Mouse (Mus musculus) embryonic facial prominence, embryonic 14.5 days (tissue): ENCODE results near the gene Ide. TPM values are rescaled to one million over a fixed set of nuclear protein-coding genes. Genes with fewer than 3 reads are reported as not detected.

Source experiments
- ATAC-seq: fragments of 200-750 bp; cut with Nextera tagmentation; 2 replicates; pipeline ENCODE4 v1.8.0; 2017; ENCODE audit warnings: low read depth, moderate number of reproducible peaks, moderate TSS enrichment
- DNase-seq: peaks from one replicate; pipeline ENCODE4 v3.0.0-alpha.2; 2015; ENCODE audit warnings: low spot score
- H3K27ac ChIP-seq: fragments of 300-500 bp; sonication (generic); replicated peaks from 2 replicates; pipeline ENCODE4 v1.5.1; 2014; ENCODE audit warnings: low read depth, mild to moderate bottlenecking, low read length, moderate library complexity
- H3K27me3 ChIP-seq: fragments of 300-500 bp; sonication (generic); replicated peaks from 2 replicates; pipeline ENCODE4 v1.6.1; 2014; ENCODE audit warnings: low read length; ENCODE audit not compliant: control insufficient read depth, insufficient read depth
- H3K36me3 ChIP-seq: fragments of 300-500 bp; sonication (generic); 2 replicates; pipeline ENCODE4 v1.6.1; 2014; ENCODE audit warnings: low read length, mixed read lengths; ENCODE audit not compliant: control insufficient read depth, insufficient read depth
- H3K4me1 ChIP-seq: fragments of 300-500 bp; sonication (generic); 2 replicates; pipeline ENCODE4 v1.6.1; 2014; ENCODE audit warnings: antibody characterized with exemption, low read length; ENCODE audit not compliant: control insufficient read depth, insufficient read depth
- H3K4me2 ChIP-seq: fragments of 300-500 bp; sonication (generic); 2 replicates; pipeline ENCODE4 v1.6.1; 2014; ENCODE audit warnings: low read depth, mild to moderate bottlenecking, low read length, moderate library complexity, mixed read lengths
- H3K4me3 ChIP-seq: fragments of 300-500 bp; sonication (generic); 2 replicates; pipeline ENCODE4 v1.5.1; 2014; ENCODE audit warnings: low read depth, mild to moderate bottlenecking, low read length
- H3K9ac ChIP-seq: fragments of 300-500 bp; sonication (generic); 2 replicates; pipeline ENCODE4 v1.6.1; 2014; ENCODE audit warnings: low read depth, mild to moderate bottlenecking, low read length, moderate library complexity, mixed read lengths
- H3K9me3 ChIP-seq: fragments of 300-500 bp; sonication (generic); 2 replicates; pipeline ENCODE4 v1.6.1; 2016; ENCODE audit warnings: low read length; ENCODE audit not compliant: control insufficient read depth
- WGBS: fragments of 180-500 bp; shearing (Covaris S2); extraction: QIAGEN DNeasy Blood & Tissue Kit; methylation state at CpG from one replicate; pipeline ENCODE4 v1.1.7; 2014; 5-methylcytosine and 5-hydroxymethylcytosine counted together
- polyA plus RNA-seq: library from polyadenylated mRNA; unstranded; fragments of >200 nt; fragmentation: Nextera tagmentation; extraction: Ambion mirVana; gene quantifications from 2 replicates; pipeline ENCODE4 v1.2.1, GENCODE M21; 2014

Gene Ide
- polyA plus RNA-seq = 50.3 and 51.1 TPM in 2 replicates

DNA sequence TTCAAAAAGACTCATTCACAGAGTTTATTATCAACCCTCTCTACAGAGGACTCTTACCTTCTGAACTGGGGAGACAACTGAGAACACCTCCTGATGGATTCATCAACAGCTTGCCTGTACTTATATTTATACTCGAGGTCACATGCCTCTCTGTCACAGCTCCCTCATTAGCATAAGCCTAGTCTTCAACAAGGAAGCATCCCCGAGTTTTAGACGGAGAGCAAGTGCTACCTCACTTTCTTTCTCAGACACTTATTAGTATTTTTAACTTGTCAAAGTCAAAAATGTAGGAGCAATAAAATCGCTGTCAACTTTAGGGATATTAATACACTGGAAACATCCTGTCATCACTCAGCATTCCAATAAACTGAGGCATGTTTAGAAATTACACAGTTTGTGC is at the start of gene Ide:
TSS of gene Ide (minus strand) at position 101 of the 400 bp plus-strand sequence.
- WGBS = 65% methylated on average over 4 of the region's 4 CpGs
- H3K9ac ChIP-seq = no peak within 1 kb of the TSS
- H3K27me3 ChIP-seq = no peaks in the 10 kb centered on the region
- no peak within 1 kb of the TSS for H3K27ac ChIP-seq
- H3K4me3 ChIP-seq = no peak within 1 kb of the TSS
- DNase-seq = no peak
- no peaks in the 10 kb centered on the region for H3K4me1 ChIP-seq
- H3K4me2 ChIP-seq = no peak within 1 kb of the TSS
- no peaks in the 10 kb centered on the region for H3K36me3 ChIP-seq
- ATAC-seq = no peak
- no peaks in the 10 kb centered on the region for H3K9me3 ChIP-seq

GRCm38 (mm10) chr19:37386126-37386525 is 48.5 kb upstream of the Ide start:
- no peaks in the 10 kb centered on the region for H3K4me1 ChIP-seq
- 78% methylated on average over 3 of the region's 3 CpGs for WGBS
- H3K4me2 ChIP-seq = no peak overlapping the region
- no peak for DNase-seq
- H3K27me3 ChIP-seq = no peaks in the 10 kb centered on the region
- H3K27ac ChIP-seq = no peak overlapping the region
- H3K4me3 ChIP-seq = no peak overlapping the region
- no peak overlapping the region for H3K9ac ChIP-seq
- H3K36me3 ChIP-seq = peaks cover 59% of the 10 kb centered on the region
- no peak for ATAC-seq
- no peaks in the 10 kb centered on the region for H3K9me3 ChIP-seq

GRCm38 (mm10) chr19:37378816-37379215 is 41.2 kb upstream of the Ide start:
- Histone ChIP-seq H3K9me3 (no peaks in the 10 kb centered on the region), H3K4me3 (no peak overlapping the region), H3K4me2 (peak overlapping the region; percentile 64; the same call in 1 of the 2 replicates), H3K36me3 (no peaks in the 10 kb centered on the region), H3K27me3 (no peaks in the 10 kb centered on the region), H3K4me1 (peaks cover 10% of the 10 kb centered on the region; the same call in 1 of the 2 replicates), H3K27ac (no peak overlapping the region), H3K9ac (no peak overlapping the region)
- WGBS = 86% methylated on average over 6 of the region's 6 CpGs
- ATAC-seq = no peak
- DNase-seq = no peak

- 21% methylated on average over 8 of the region's 8 CpGs for WGBS
- H3K27ac ChIP-seq = no peak overlapping the region
- H3K4me1 ChIP-seq = peaks cover 10% of the 10 kb centered on the region; the same call in 1 of the 2 replicates
- no peaks in the 10 kb centered on the region for H3K36me3 ChIP-seq
- no peaks in the 10 kb centered on the region for H3K9me3 ChIP-seq
- H3K9ac ChIP-seq = peak overlapping the region; percentile 86
- DNase-seq (no peak), ATAC-seq (no peak)
- no peaks in the 10 kb centered on the region for H3K27me3 ChIP-seq
- H3K4me3 ChIP-seq = peak overlapping the region; percentile 94
- peak overlapping the region; percentile 64 for H3K4me2 ChIP-seq
Measured at GRCm38 (mm10) chr19:37377404-37377990, 39.8 kb upstream of the Ide start.

GRCm38 (mm10) chr19:37376841-37377240 is 39.2 kb upstream of the Ide start:
- Histone ChIP-seq H3K4me3 (peak overlapping the region; percentile 94), H3K36me3 (no peaks in the 10 kb centered on the region), H3K27ac (peak overlapping the region; percentile 98; the same call in 1 of the 2 replicates), H3K4me1 (peaks cover 10% of the 10 kb centered on the region; the same call in 1 of the 2 replicates), H3K9ac (peak overlapping the region; percentile 86), H3K4me2 (peak overlapping the region; percentile 64), H3K9me3 (no peaks in the 10 kb centered on the region), H3K27me3 (no peaks in the 10 kb centered on the region)
- WGBS = under 1% methylated on average over 11 of the region's 11 CpGs
- ATAC-seq = no peak
- no peak for DNase-seq

- H3K36me3 ChIP-seq = no peaks in the 10 kb centered on the region
- peak within 1 kb of the TSS; percentile 86 for H3K9ac ChIP-seq
- peak within 1 kb of the TSS; percentile 94 for H3K4me3 ChIP-seq
- peak within 1 kb of the TSS; percentile 98 for H3K27ac ChIP-seq
- ATAC-seq = peak; percentile 99
- H3K4me1 ChIP-seq = peaks cover 10% of the 10 kb centered on the region; the same call in 1 of the 2 replicates
- peak within 1 kb of the TSS; percentile 64 for H3K4me2 ChIP-seq
- no peaks in the 10 kb centered on the region for H3K27me3 ChIP-seq
- peak; percentile 98 for DNase-seq
- H3K9me3 ChIP-seq = no peaks in the 10 kb centered on the region
- WGBS = under 1% methylated on average over 68 of the region's 73 CpGs
Measured at GRCm38 (mm10) chr19:37375755-37376615, 38.3 kb upstream of the Ide start, which contains the start of gene Kif11. TSS of gene Kif11 (plus strand) at chr19:37376403.

DNA sequence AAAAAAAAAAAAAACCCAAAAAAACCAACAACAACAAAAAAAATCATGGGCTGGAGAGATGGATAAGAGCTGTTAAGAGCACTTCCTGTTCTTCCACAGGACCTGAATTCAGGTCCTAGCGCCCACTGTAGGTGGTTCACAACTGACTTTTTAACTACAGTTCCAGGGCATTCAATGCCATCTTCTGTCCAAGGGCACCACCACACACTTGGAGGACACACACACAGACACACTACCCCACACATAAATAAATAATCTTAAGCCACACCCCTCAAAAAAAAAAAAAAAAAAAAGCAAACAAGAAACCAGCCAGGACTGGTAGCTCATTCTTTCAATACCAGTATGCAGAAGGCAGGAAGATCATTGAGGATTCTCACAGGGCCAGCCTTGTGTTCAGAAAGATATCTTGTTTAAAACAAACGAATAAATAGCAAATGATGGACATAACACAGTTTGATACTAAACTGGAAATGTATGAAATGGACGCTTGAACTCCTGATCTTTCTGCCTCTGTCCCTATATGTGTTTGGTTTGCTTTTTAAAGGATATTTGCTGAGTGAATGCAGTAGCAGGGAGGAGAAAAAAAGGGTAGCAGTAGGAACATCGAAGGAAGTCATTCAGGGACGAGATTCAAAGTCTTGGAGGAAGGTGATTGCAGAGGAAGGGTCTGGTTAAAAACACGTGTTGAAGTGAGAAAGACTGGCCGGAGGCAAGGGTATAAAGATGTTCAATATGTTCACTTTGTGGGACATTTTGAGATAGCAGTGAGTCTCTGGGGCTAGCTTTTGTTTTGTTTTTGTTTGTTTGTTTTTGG is 37.5 kb upstream of the Ide start:
- peaks cover 10% of the 10 kb centered on the region; the same call in 1 of the 2 replicates for H3K4me1 ChIP-seq
- H3K9ac ChIP-seq = peak overlapping the region; percentile 86
- ATAC-seq (no peak), DNase-seq (no peak)
- H3K27me3 ChIP-seq = no peaks in the 10 kb centered on the region
- WGBS = 23% methylated on average over 7 of the region's 7 CpGs
- H3K4me3 ChIP-seq = peak overlapping the region; percentile 94
- no peaks in the 10 kb centered on the region for H3K9me3 ChIP-seq
- H3K4me2 ChIP-seq = peak overlapping the region; percentile 64
- H3K36me3 ChIP-seq = no peaks in the 10 kb centered on the region
- peak overlapping the region; percentile 98 for H3K27ac ChIP-seq

- Histone ChIP-seq H3K27me3 (no peaks in the 10 kb centered on the region), H3K9me3 (no peaks in the 10 kb centered on the region), H3K4me2 (no peak overlapping the region), H3K36me3 (no peaks in the 10 kb centered on the region), H3K4me3 (no peak overlapping the region), H3K27ac (no peak overlapping the region), H3K4me1 (no peaks in the 10 kb centered on the region), H3K9ac (no peak overlapping the region)
- WGBS = 84% methylated on average over 5 of the region's 5 CpGs
- no peak for ATAC-seq
- no peak for DNase-seq
Measured at GRCm38 (mm10) chr19:37370356-37370755, 32.7 kb upstream of the Ide start.
